Mouse (Mus musculus) limb, embryonic 12.5 days (tissue): ENCODE results near the gene Napsa. TPM values are rescaled to one million over a fixed set of nuclear protein-coding genes. Genes with fewer than 3 reads are reported as not detected.
A peak's percentile ranks its signal among the peaks of the same experiment; 100 is the strongest.

Experiments used
- ATAC-seq: fragments of 200-750 bp; cut with Nextera tagmentation; 2 replicates; pipeline ENCODE4 v1.8.0; 2017; ENCODE audit warnings: low read depth, moderate TSS enrichment; ENCODE audit not compliant: insufficient number of reproducible peaks, insufficient read depth, low FRiP score, low TSS enrichment
- H3K27ac ChIP-seq: fragments of 300-500 bp; sonication (generic); 2 replicates; pipeline ENCODE4 v1.5.1; 2016; ENCODE audit warnings: mild to moderate bottlenecking, moderate library complexity
- H3K27me3 ChIP-seq: fragments of 300-500 bp; sonication (generic); 2 replicates; pipeline ENCODE4 v1.6.1; 2016; ENCODE audit warnings: mild to moderate bottlenecking, moderate library complexity
- H3K36me3 ChIP-seq: fragments of 300-500 bp; sonication (generic); 2 replicates; pipeline ENCODE4 v1.6.1; 2016; ENCODE audit warnings: mild to moderate bottlenecking, moderate library complexity
- H3K4me1 ChIP-seq: fragments of 300-500 bp; sonication (generic); replicated peaks from 2 replicates; pipeline ENCODE4 v1.6.1; 2016
- H3K4me2 ChIP-seq: fragments of 300-500 bp; sonication (generic); 2 replicates; pipeline ENCODE4 v1.6.1; 2016; ENCODE audit warnings: mild to moderate bottlenecking, moderate library complexity
- H3K4me3 ChIP-seq: fragments of 300-500 bp; sonication (generic); replicated peaks from 2 replicates; pipeline ENCODE4 v1.5.1; 2016; ENCODE audit warnings: mild to moderate bottlenecking
- H3K9ac ChIP-seq: fragments of 300-500 bp; sonication (generic); replicated peaks from 2 replicates; pipeline ENCODE4 v1.6.1; 2016; ENCODE audit warnings: mild to moderate bottlenecking, moderate library complexity
- H3K9me3 ChIP-seq: fragments of 300-500 bp; sonication (generic); 2 replicates; pipeline ENCODE4 v1.6.1; 2016; ENCODE audit warnings: mild to moderate bottlenecking, moderate library complexity
- WGBS: fragments of 180-500 bp; shearing (Covaris S2); methylation state at CpG from one replicate; pipeline ENCODE4 v1.1.7; 2016; 5-methylcytosine and 5-hydroxymethylcytosine counted together
- polyA plus RNA-seq: library from polyadenylated mRNA; unstranded; fragments of >200 nt; fragmentation: Nextera tagmentation; extraction: Ambion mirVana; gene quantifications from 2 replicates; pipeline ENCODE4 v1.2.1, GENCODE M21; 2016

Napsa gene
- polyA plus RNA-seq, 1 experiment from 2014 or later = 0.83 TPM

- Histone ChIP-seq H3K9ac (no peak overlapping the region), H3K4me3 (no peak overlapping the region), H3K27me3 (peaks cover 64% of the 10 kb centered on the region), H3K4me2 (no peak overlapping the region), H3K4me1 (peaks cover 26% of the 10 kb centered on the region), H3K9me3 (no peaks in the 10 kb centered on the region), H3K27ac (no peak overlapping the region), H3K36me3 (no peaks in the 10 kb centered on the region)
- ATAC-seq = no peak
- WGBS = 81% methylated on average over 10 of the region's 10 CpGs
Observed at GRCm38 (mm10) chr7:44600691-44601262, 28.6 kb downstream of the Napsa start.

- Histone ChIP-seq H3K4me2 (no peak overlapping the region), H3K4me1 (peaks cover 26% of the 10 kb centered on the region), H3K4me3 (no peak overlapping the region), H3K36me3 (no peaks in the 10 kb centered on the region), H3K27me3 (peaks cover 73% of the 10 kb centered on the region), H3K9me3 (no peaks in the 10 kb centered on the region), H3K27ac (no peak overlapping the region), H3K9ac (no peak overlapping the region; the same call in 1 of the 2 replicates)
- WGBS = 12% methylated on average over 19 of the region's 19 CpGs
- ATAC-seq = no peak
Observed at GRCm38 (mm10) chr7:44601646-44602045, 29.5 kb downstream of the Napsa start.

- H3K9me3 ChIP-seq = no peaks in the 10 kb centered on the region
- WGBS = 10% methylated on average over 11 of the region's 11 CpGs
- no peak for ATAC-seq
- no peak overlapping the region for H3K4me2 ChIP-seq
- H3K36me3 ChIP-seq = no peaks in the 10 kb centered on the region
- peaks cover 81% of the 10 kb centered on the region for H3K27me3 ChIP-seq
- H3K9ac ChIP-seq = no peak overlapping the region
- no peak overlapping the region for H3K4me3 ChIP-seq
- no peak overlapping the region for H3K27ac ChIP-seq
- H3K4me1 ChIP-seq = peaks cover 26% of the 10 kb centered on the region
Observed at GRCm38 (mm10) chr7:44602443-44602842, 30.3 kb downstream of the Napsa start.

- peak overlapping the region; percentile 34; the same call in 1 of the 2 replicates for H3K4me3 ChIP-seq
- H3K4me2 ChIP-seq = peak overlapping the region; percentile 55
- 3% methylated on average over 20 of the region's 20 CpGs for WGBS
- H3K27ac ChIP-seq = no peak overlapping the region
- peaks cover 26% of the 10 kb centered on the region for H3K4me1 ChIP-seq
- no peak for ATAC-seq
- H3K36me3 ChIP-seq = no peaks in the 10 kb centered on the region
- peaks cover 90% of the 10 kb centered on the region for H3K27me3 ChIP-seq
- no peaks in the 10 kb centered on the region for H3K9me3 ChIP-seq
- H3K9ac ChIP-seq = no peak overlapping the region
Observed at GRCm38 (mm10) chr7:44603186-44603855, 31.1 kb downstream of the Napsa start.

- H3K27me3 ChIP-seq = peaks cover 97% of the 10 kb centered on the region
- peak; percentile 65; the same call in 1 of the 2 replicates for ATAC-seq
- peak overlapping the region; percentile 34 for H3K9ac ChIP-seq
- H3K27ac ChIP-seq = 0 out of 2 replicates have a peak overlapping the region, but pooled peaks have one; percentile 7
- H3K4me3 ChIP-seq = peak overlapping the region; percentile 34
- H3K9me3 ChIP-seq = no peaks in the 10 kb centered on the region
- WGBS = 0% methylated on average over 25 of the region's 25 CpGs
- no peaks in the 10 kb centered on the region for H3K36me3 ChIP-seq
- H3K4me1 ChIP-seq = peaks cover 26% of the 10 kb centered on the region
- peak overlapping the region; percentile 55 for H3K4me2 ChIP-seq
Observed at GRCm38 (mm10) chr7:44604139-44604606, 32.0 kb downstream of the Napsa start.

- Histone ChIP-seq H3K4me3 (peak overlapping the region; percentile 34), H3K4me1 (peaks cover 26% of the 10 kb centered on the region), H3K27ac (no peak overlapping the region), H3K4me2 (peak overlapping the region; percentile 55), H3K9ac (no peak overlapping the region), H3K27me3 (peaks cover 95% of the 10 kb centered on the region), H3K36me3 (no peaks in the 10 kb centered on the region), H3K9me3 (no peaks in the 10 kb centered on the region)
- WGBS = 2% methylated on average over 8 of the region's 8 CpGs
- ATAC-seq = no peak
Observed at GRCm38 (mm10) chr7:44604619-44605018, 32.4 kb downstream of the Napsa start.

- Histone ChIP-seq H3K27me3 (peaks cover 86% of the 10 kb centered on the region), H3K9ac (no peak overlapping the region), H3K9me3 (no peaks in the 10 kb centered on the region), H3K4me1 (peaks cover 26% of the 10 kb centered on the region), H3K4me3 (no peak overlapping the region), H3K4me2 (no peak overlapping the region), H3K27ac (no peak overlapping the region), H3K36me3 (no peaks in the 10 kb centered on the region)
- no peak for ATAC-seq
- WGBS = 43% methylated on average over 7 of the region's 7 CpGs
Observed at GRCm38 (mm10) chr7:44605436-44605835, 33.3 kb downstream of the Napsa start.

- H3K4me1 ChIP-seq = peaks cover 26% of the 10 kb centered on the region
- WGBS = 7% methylated on average over 29 of the region's 29 CpGs
- H3K9me3 ChIP-seq = no peaks in the 10 kb centered on the region
- no peak overlapping the region for H3K9ac ChIP-seq
- no peak overlapping the region for H3K27ac ChIP-seq
- H3K36me3 ChIP-seq = no peaks in the 10 kb centered on the region
- H3K27me3 ChIP-seq = peaks cover 77% of the 10 kb centered on the region
- H3K4me3 ChIP-seq = no peak overlapping the region
- H3K4me2 ChIP-seq = no peak overlapping the region
- no peak for ATAC-seq
Observed at GRCm38 (mm10) chr7:44606171-44606901, 34.2 kb downstream of the Napsa start.

- Histone ChIP-seq H3K27me3 (peaks cover 65% of the 10 kb centered on the region), H3K4me1 (no peaks in the 10 kb centered on the region), H3K4me3 (no peak overlapping the region), H3K36me3 (no peaks in the 10 kb centered on the region), H3K27ac (no peak overlapping the region), H3K9me3 (0 out of 2 replicates have a peak, but pooled peaks cover 4% of the 10 kb centered on the region), H3K4me2 (no peak overlapping the region), H3K9ac (no peak overlapping the region)
- 74% methylated on average over 7 of the region's 7 CpGs for WGBS
- ATAC-seq = no peak
Observed at GRCm38 (mm10) chr7:44612192-44612591, 40.0 kb downstream of the Napsa start.

GRCm38 (mm10) chr7:44614041-44614688 lies 42.0 kb downstream of the Napsa start:
- 6% methylated on average over 20 of the region's 20 CpGs for WGBS
- peak overlapping the region; percentile 26; the same call in 1 of the 2 replicates for H3K4me2 ChIP-seq
- 0 out of 2 replicates have a peak overlapping the region, but pooled peaks have one; percentile 1 for H3K4me3 ChIP-seq
- H3K9ac ChIP-seq = no peak overlapping the region
- H3K36me3 ChIP-seq = no peaks in the 10 kb centered on the region
- peaks cover 46% of the 10 kb centered on the region for H3K27me3 ChIP-seq
- H3K9me3 ChIP-seq = 0 out of 2 replicates have a peak, but pooled peaks cover 4% of the 10 kb centered on the region
- ATAC-seq = no peak
- H3K4me1 ChIP-seq = no peaks in the 10 kb centered on the region
- H3K27ac ChIP-seq = no peak overlapping the region

GRCm38 (mm10) chr7:44615309-44615708 lies 43.1 kb downstream of the Napsa start:
- Histone ChIP-seq H3K27ac (no peak overlapping the region), H3K9ac (no peak overlapping the region), H3K36me3 (no peaks in the 10 kb centered on the region), H3K4me3 (no peak overlapping the region), H3K4me2 (no peak overlapping the region), H3K4me1 (no peaks in the 10 kb centered on the region), H3K9me3 (0 out of 2 replicates have a peak, but pooled peaks cover 4% of the 10 kb centered on the region), H3K27me3 (peaks cover 46% of the 10 kb centered on the region)
- 7% methylated on average over 10 of the region's 10 CpGs for WGBS
- no peak for ATAC-seq
